Mouse (Mus musculus): ENCODE results near the gene Cdk15. TPM values are rescaled to one million over a fixed set of nuclear protein-coding genes. Genes with fewer than 3 reads are reported as not detected.

Cdk15 gene
- polyA plus RNA-seq, 1 experiment = 0.44 TPM

DNA sequence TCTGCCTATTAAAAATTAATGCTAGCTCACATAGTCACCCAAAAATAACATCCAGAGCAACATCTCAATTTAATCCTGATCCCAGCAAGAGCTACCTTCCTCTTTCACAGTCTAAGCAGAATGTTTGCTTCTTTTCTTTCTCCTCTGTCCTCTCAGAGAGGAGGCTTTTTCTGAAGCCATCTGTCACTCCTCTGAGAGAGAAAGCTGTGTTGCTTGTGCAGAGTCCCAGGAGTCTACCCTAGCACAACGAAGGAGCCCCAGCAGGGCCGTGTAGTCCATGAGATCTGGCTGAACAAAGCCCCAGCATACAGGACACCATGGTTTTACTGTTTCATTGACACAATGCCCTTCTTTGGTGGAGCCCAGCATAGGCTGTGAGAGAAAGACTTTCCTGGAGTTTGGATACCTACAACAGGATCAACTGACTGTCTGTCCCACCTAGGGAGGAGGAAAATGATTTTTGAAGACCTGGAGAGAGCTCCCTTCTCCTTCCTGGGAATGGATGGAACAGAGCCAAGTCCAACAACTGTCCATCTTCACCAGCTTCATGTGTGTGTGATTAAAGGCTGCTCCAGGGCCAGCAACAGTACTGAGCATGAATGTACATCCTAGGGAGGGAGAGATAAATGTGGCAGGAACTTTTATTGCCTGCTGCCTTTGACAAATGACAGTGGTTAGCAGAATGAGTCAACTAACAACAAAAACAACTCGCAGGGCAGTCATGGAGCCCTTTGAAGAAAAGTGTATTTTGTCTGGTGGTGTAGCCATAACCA is 131.0 kb downstream of the Cdk15 start:
- TF ChIP-seq TCF12 (IDR thresholded peaks at IDR 0.05; ENCODE audit: insufficient read depth, poor library complexity, severe bottlenecking) (no peak), POLR2A (IDR thresholded peaks at IDR 0.05; ENCODE audit: insufficient read length, low read depth) (no peak), REST (IDR thresholded peaks at IDR 0.05; ENCODE audit: insufficient read depth, insufficient read length) (no peak), E2F4 (IDR thresholded peaks at IDR 0.05; ENCODE audit: insufficient read depth) (no peak), TCF3 (IDR thresholded peaks at IDR 0.05; ENCODE audit: insufficient read length, low read depth) (no peak), MYOD1 (IDR thresholded peaks at IDR 0.05; ENCODE audit: control insufficient read depth in 1 of 3, insufficient read length in 2 of 3, low read depth in 2 of 3) (no peak), CEBPB (IDR thresholded peaks at IDR 0.05; ENCODE audit: insufficient read depth, poor library complexity, severe bottlenecking) (no peak), USF1 (IDR thresholded peaks at IDR 0.05; ENCODE audit: low read depth) (no peak), MAX (IDR thresholded peaks at IDR 0.05; ENCODE audit: low read depth) (no peak), POLR2AphosphoS2 (IDR thresholded peaks at IDR 0.05; ENCODE audit: insufficient read length, low read depth) (no peak), MYOG (IDR thresholded peaks at IDR 0.05; ENCODE audit: control insufficient read depth in 1 of 3, insufficient read depth in 1 of 3, insufficient read length in 2 of 3, low read depth in 2 of 3) (no peak), SRF (IDR thresholded peaks at IDR 0.05; ENCODE audit: control insufficient read depth, insufficient read length, low read depth) (no peak)

DNA sequence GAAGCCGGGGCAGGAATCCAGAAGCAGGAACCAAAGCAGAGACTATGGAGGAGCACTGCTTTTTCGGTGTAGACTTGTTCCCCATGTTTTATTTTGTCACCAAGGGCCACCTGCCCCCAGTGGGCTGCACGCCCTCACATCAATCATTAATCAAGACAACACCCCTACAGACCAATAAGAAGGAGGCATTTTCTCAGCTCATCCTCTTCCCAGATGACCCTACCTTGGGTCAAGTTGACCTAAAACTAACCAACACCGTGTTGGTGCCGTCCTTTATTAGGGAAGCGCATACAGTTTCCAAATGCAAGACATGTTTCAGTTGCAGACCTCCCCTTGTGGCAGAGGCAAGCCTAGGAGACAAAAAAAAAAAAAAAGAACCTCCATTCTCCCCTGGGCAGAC is 132.5 kb downstream of the Cdk15 start:
- no peak overlapping the region for H3ac ChIP-seq (ENCODE audit: control insufficient read depth, insufficient read length)
- no peak overlapping the region for H3K4me3 ChIP-seq
- H3K27me3 ChIP-seq (ENCODE audit: control insufficient read depth, insufficient read depth, insufficient read length) = no peaks in the 10 kb centered on the region
- H3K4me2 ChIP-seq (ENCODE audit: low read depth) = no peak overlapping the region
- H3K36me3 ChIP-seq (ENCODE audit: control insufficient read depth, insufficient read depth) = no peaks in the 10 kb centered on the region
- TF ChIP-seq TCF12 (IDR thresholded peaks at IDR 0.05; ENCODE audit: insufficient read depth, poor library complexity, severe bottlenecking) (no peak), MAX (IDR thresholded peaks at IDR 0.05; ENCODE audit: low read depth) (no peak), POLR2A (IDR thresholded peaks at IDR 0.05; ENCODE audit: insufficient read length, low read depth) (no peak), SRF (IDR thresholded peaks at IDR 0.05; ENCODE audit: control insufficient read depth, insufficient read length, low read depth) (no peak), E2F4 (IDR thresholded peaks at IDR 0.05; ENCODE audit: insufficient read depth) (no peak), USF1 (IDR thresholded peaks at IDR 0.05; ENCODE audit: low read depth) (no peak), TCF3 (IDR thresholded peaks at IDR 0.05; ENCODE audit: insufficient read length, low read depth) (no peak), MYOG (IDR thresholded peaks at IDR 0.05; ENCODE audit: control insufficient read depth in 1 of 3, insufficient read depth in 1 of 3, insufficient read length in 2 of 3, low read depth in 2 of 3) (no peak), REST (IDR thresholded peaks at IDR 0.05; ENCODE audit: insufficient read depth, insufficient read length) (no peak), MYOD1 (IDR thresholded peaks at IDR 0.05; ENCODE audit: control insufficient read depth in 1 of 3, insufficient read length in 2 of 3, low read depth in 2 of 3) (no peak), CEBPB (IDR thresholded peaks at IDR 0.05; ENCODE audit: insufficient read depth, poor library complexity, severe bottlenecking) (no peak), POLR2AphosphoS2 (IDR thresholded peaks at IDR 0.05; ENCODE audit: insufficient read length, low read depth) (no peak)
- no peaks in the 10 kb centered on the region for H3K79me2 ChIP-seq (ENCODE audit: control insufficient read depth, insufficient read depth)

More for the DNA sequence above, 131.0 kb downstream of the Cdk15 start:
- H3K36me3 ChIP-seq (ENCODE audit: control insufficient read depth, insufficient read depth) = no peaks in the 10 kb centered on the region
- no peak overlapping the region for H3ac ChIP-seq (ENCODE audit: control insufficient read depth, insufficient read length)
- H3K4me3 ChIP-seq = no peak overlapping the region
- H3K79me2 ChIP-seq (ENCODE audit: control insufficient read depth, insufficient read depth) = no peaks in the 10 kb centered on the region
- H3K27me3 ChIP-seq (ENCODE audit: control insufficient read depth, insufficient read depth, insufficient read length) = no peaks in the 10 kb centered on the region
- no peak overlapping the region for H3K4me2 ChIP-seq (ENCODE audit: low read depth)

GRCm38 (mm10) chr1:59391736-59392135 is 135.0 kb downstream of the Cdk15 start:
- no peak overlapping the region for H3ac ChIP-seq (ENCODE audit: control insufficient read depth, insufficient read length)
- H3K36me3 ChIP-seq (ENCODE audit: control insufficient read depth, insufficient read depth) = no peaks in the 10 kb centered on the region
- no peaks in the 10 kb centered on the region for H3K27me3 ChIP-seq (ENCODE audit: control insufficient read depth, insufficient read depth, insufficient read length)
- H3K79me2 ChIP-seq (ENCODE audit: control insufficient read depth, insufficient read depth) = no peaks in the 10 kb centered on the region
- no peak overlapping the region for H3K4me2 ChIP-seq (ENCODE audit: low read depth)
- no peak overlapping the region for H3K4me3 ChIP-seq
- TF ChIP-seq USF1 (IDR thresholded peaks at IDR 0.05; ENCODE audit: low read depth) (no peak), SRF (IDR thresholded peaks at IDR 0.05; ENCODE audit: control insufficient read depth, insufficient read length, low read depth) (no peak), POLR2A (IDR thresholded peaks at IDR 0.05; ENCODE audit: insufficient read length, low read depth) (no peak), POLR2AphosphoS2 (IDR thresholded peaks at IDR 0.05; ENCODE audit: insufficient read length, low read depth) (no peak), MYOD1 (IDR thresholded peaks at IDR 0.05; ENCODE audit: control insufficient read depth in 1 of 3, insufficient read length in 2 of 3, low read depth in 2 of 3) (no peak), REST (IDR thresholded peaks at IDR 0.05; ENCODE audit: insufficient read depth, insufficient read length) (no peak), E2F4 (IDR thresholded peaks at IDR 0.05; ENCODE audit: insufficient read depth) (no peak), TCF12 (IDR thresholded peaks at IDR 0.05; ENCODE audit: insufficient read depth, poor library complexity, severe bottlenecking) (no peak), CEBPB (IDR thresholded peaks at IDR 0.05; ENCODE audit: insufficient read depth, poor library complexity, severe bottlenecking) (no peak), MAX (IDR thresholded peaks at IDR 0.05; ENCODE audit: low read depth) (no peak), TCF3 (IDR thresholded peaks at IDR 0.05; ENCODE audit: insufficient read length, low read depth) (no peak), MYOG (IDR thresholded peaks at IDR 0.05; ENCODE audit: control insufficient read depth in 1 of 3, insufficient read depth in 1 of 3, insufficient read length in 2 of 3, low read depth in 2 of 3) (no peak)

DNA sequence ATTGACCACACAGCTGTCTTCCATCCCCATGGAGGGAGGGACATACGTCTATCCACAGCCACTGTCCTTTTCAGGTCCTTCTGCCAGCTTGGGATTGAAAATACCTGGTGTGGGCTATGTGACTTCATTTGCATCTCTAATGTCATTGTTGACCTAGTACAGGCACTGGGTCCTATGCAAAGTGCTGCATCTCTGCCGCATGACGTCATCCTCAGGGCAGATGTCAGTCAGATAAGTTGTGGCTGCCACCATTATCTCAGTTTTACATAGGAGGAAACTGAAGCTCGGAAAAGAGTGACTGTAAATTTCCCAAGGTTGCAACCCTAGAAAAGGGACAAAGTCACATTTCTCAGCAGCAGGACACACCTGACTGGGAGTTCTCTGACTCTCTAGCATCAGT is 137.4 kb downstream of the Cdk15 start:
- Histone ChIP-seq H3ac (ENCODE audit: control insufficient read depth, insufficient read length) (no peak overlapping the region), H3K27me3 (ENCODE audit: control insufficient read depth, insufficient read depth, insufficient read length) (no peaks in the 10 kb centered on the region), H3K36me3 (ENCODE audit: control insufficient read depth, insufficient read depth) (no peaks in the 10 kb centered on the region), H3K4me2 (ENCODE audit: low read depth) (no peak overlapping the region), H3K79me2 (ENCODE audit: control insufficient read depth, insufficient read depth) (no peaks in the 10 kb centered on the region), H3K4me3 (no peak overlapping the region)
- TF ChIP-seq TCF12 (IDR thresholded peaks at IDR 0.05; ENCODE audit: insufficient read depth, poor library complexity, severe bottlenecking) (no peak), E2F4 (IDR thresholded peaks at IDR 0.05; ENCODE audit: insufficient read depth) (no peak), REST (IDR thresholded peaks at IDR 0.05; ENCODE audit: insufficient read depth, insufficient read length) (no peak), CEBPB (IDR thresholded peaks at IDR 0.05; ENCODE audit: insufficient read depth, poor library complexity, severe bottlenecking) (no peak), POLR2AphosphoS2 (IDR thresholded peaks at IDR 0.05; ENCODE audit: insufficient read length, low read depth) (no peak), TCF3 (IDR thresholded peaks at IDR 0.05; ENCODE audit: insufficient read length, low read depth) (no peak), SRF (IDR thresholded peaks at IDR 0.05; ENCODE audit: control insufficient read depth, insufficient read length, low read depth) (no peak), POLR2A (IDR thresholded peaks at IDR 0.05; ENCODE audit: insufficient read length, low read depth) (no peak), MYOD1 (IDR thresholded peaks at IDR 0.05; ENCODE audit: control insufficient read depth in 1 of 3, insufficient read length in 2 of 3, low read depth in 2 of 3) (no peak), USF1 (IDR thresholded peaks at IDR 0.05; ENCODE audit: low read depth) (no peak)
